15 mouse cellular contexts compared by ENCODE assay signal in genomic region chr4:129211461-129211860, GRCm38 (mm10). TPM values are rescaled to one million over a fixed set of nuclear protein-coding genes. Genes with fewer than 3 reads are reported as not detected.
DNase-seq lines count a peak whose midpoint lies in the region; ATAC-seq and TF ChIP-seq lines count a peak whose summit lies in the region.
"Had no signal": no experiment of that assay in that cellular context is flagged by ENCODE, and none has a peak within 500 bp of the region (broad histone marks: within the 10 kb centered on the region; RNA-seq: fewer than 3 reads in every experiment).

No protein-coding gene starts in this region.

- no peak; the same call in 1 of the 2 replicates for ATAC-seq in lung, postnatal 0 days
- ATAC-seq: activated CD4-positive, CD25-positive, alpha-beta regulatory T cell, adult 4 months; forebrain, postnatal 0 days; inflammation-experienced regulatory T-cells, adult 6 months had no signal

- no peak overlapping the region for H3ac ChIP-seq in myocyte (ENCODE audit: control insufficient read depth, insufficient read length)

- no peaks in the 10 kb centered on the region for H3K27me3 ChIP-seq in lung, postnatal 0 days (replicated peaks; ENCODE audit: insufficient read depth, low read length)
- no peaks in the 10 kb centered on the region for H3K27me3 ChIP-seq in myocyte (ENCODE audit: control insufficient read depth, insufficient read depth, insufficient read length)
- H3K27me3 ChIP-seq: limb, embryonic 13.5 days; stomach, embryonic 15.5 days had no signal

- no peak for TF ChIP-seq POLR2A in myocyte (IDR thresholded peaks at IDR 0.05; ENCODE audit: insufficient read length, low read depth)

- no peak overlapping the region for H3K27ac ChIP-seq in lung, postnatal 0 days (ENCODE audit: low read length)
- H3K27ac ChIP-seq: layer of hippocampus, adult 2 months; left cerebral cortex, adult 2 months; limb, embryonic 13.5 days; stomach, embryonic 15.5 days had no signal

- no peaks in the 10 kb centered on the region for H3K4me1 ChIP-seq in lung, postnatal 0 days (ENCODE audit: insufficient read depth, low read depth, low read length)
- H3K4me1 ChIP-seq: limb, embryonic 13.5 days; stomach, embryonic 15.5 days had no signal

- no peak for TF ChIP-seq EP300 in lung, postnatal 0 days (IDR thresholded peaks at IDR 0.05)

- WGBS in lung, postnatal 0 days, result 71% methylated on average over 4 of the region's 4 CpGs

- H3K4me3 ChIP-seq in lung, postnatal 0 days (ENCODE audit: low read depth, low read length), result no peak overlapping the region
- no peak overlapping the region for H3K4me3 ChIP-seq in myocyte
- H3K4me3 ChIP-seq: layer of hippocampus, adult 2 months; left cerebral cortex, adult 2 months; limb, embryonic 13.5 days; stomach, embryonic 15.5 days had no signal

- H3K9ac ChIP-seq in lung, postnatal 0 days (replicated peaks; ENCODE audit: low read depth), result no peak overlapping the region
- H3K9ac ChIP-seq: forebrain, postnatal 0 days; limb, embryonic 13.5 days; stomach, embryonic 15.5 days had no signal

- H3K36me3 ChIP-seq in lung, postnatal 0 days (ENCODE audit: insufficient read depth, low read length), result peaks cover 41% of the 10 kb centered on the region
- peaks cover 82% of the 10 kb centered on the region for H3K36me3 ChIP-seq in myocyte (ENCODE audit: control insufficient read depth, insufficient read depth)

- intact Hi-C loops in heart, postnatal 25 days (cut with DNase I), result loop anchor here (2.0 to 5.0 kb wide), 2 partner anchors 65 to 246 kb away; no protein-coding TSS in a partner anchor

- H3K4me2 ChIP-seq in lung, postnatal 0 days (replicated peaks; ENCODE audit: low read depth, low read length), result no peak overlapping the region
- no peak overlapping the region for H3K4me2 ChIP-seq in myocyte (ENCODE audit: low read depth)
- H3K4me2 ChIP-seq: limb, embryonic 13.5 days; stomach, embryonic 15.5 days had no signal

- DNase-seq in heart, adult 11 months, result peak; percentile 91
- DNase-seq in heart, postnatal 25 days (ENCODE audit: low spot score), result no peak
- peak; percentile 83 for DNase-seq in lung, postnatal 10 days
- no peak for DNase-seq in lung, postnatal 0 days (ENCODE audit: low spot score)
- DNase-seq in adipocyte (ENCODE audit: low spot score), result peak; percentile 82
- DNase-seq in cerebellum, adult 9-10 months, result no peak
- DNase-seq: forebrain, postnatal 0 days; spleen, adult 18-20 months had no signal

- no peaks in the 10 kb centered on the region for H3K9me3 ChIP-seq in lung, postnatal 0 days (ENCODE audit: low read length)
- H3K9me3 ChIP-seq: limb, embryonic 13.5 days; stomach, embryonic 15.5 days had no signal

- H3K79me2 ChIP-seq in myocyte (ENCODE audit: control insufficient read depth, insufficient read depth), result no peaks in the 10 kb centered on the region

- TF ChIP-seq CTCF in lung, postnatal 0 days (IDR thresholded peaks at IDR 0.05), result no peak

TF ChIP-seq in myocyte, 11 proteins besides CTCF, POLR2A, EP300 and RAD21:
- no peak for TF ChIP-seq TCF12 (IDR thresholded peaks at IDR 0.05; ENCODE audit: insufficient read depth, poor library complexity, severe bottlenecking)
- peak in 2 of 3 experiments; percentile 37 to 58 for TF ChIP-seq MYOD1 (IDR thresholded peaks at IDR 0.05; ENCODE audit: control insufficient read depth in 1 of 3, insufficient read length in 2 of 3, low read depth in 2 of 3)
- TF ChIP-seq POLR2AphosphoS2 (IDR thresholded peaks at IDR 0.05; ENCODE audit: insufficient read length, low read depth), result peak; percentile 50

RNA-seq across cellular contexts. Expression of gene Yars, which starts 21.9 kb away (rescaled TPM):
- total RNA-seq in heart, postnatal 25 days (2021), result 10 to 100 TPM; 26.9 to 30.0 TPM
- 26.4 and 27.1 TPM in 2 replicates for polyA plus RNA-seq in lung, postnatal 0 days (2015; fragmentation: Nextera tagmentation; extraction: Ambion mirVana)
- polyA plus RNA-seq in myocyte (2012; fragmentation: generic; extraction: Trizol), result 183 TPM

RNA-seq across cellular contexts. Expression of gene S100pbp, which starts 21.9 kb away (rescaled TPM):
- total RNA-seq in heart, postnatal 25 days (2021), result 10 to 100 TPM; 12.9 to 14.1 TPM
- polyA plus RNA-seq in lung, postnatal 0 days (2015; fragmentation: Nextera tagmentation; extraction: Ambion mirVana), result 7.3 and 7.5 TPM in 2 replicates
- 7.8 TPM for polyA plus RNA-seq in myocyte (2012; fragmentation: generic; extraction: Trizol)

RNA-seq across cellular contexts. Expression of gene C77080, which starts 49.7 kb away (rescaled TPM):
- total RNA-seq in heart, postnatal 25 days (2021), result 1 to 10 TPM; 3.3 to 6.1 TPM
- 6.7 and 7.9 TPM in 2 replicates for polyA plus RNA-seq in lung, postnatal 0 days (2015; fragmentation: Nextera tagmentation; extraction: Ambion mirVana)
- polyA plus RNA-seq in myocyte (2012; fragmentation: generic; extraction: Trizol), result 25.4 TPM

Comparison
In these comparisons a context has a peak if more than half of its experiments do, and no peak if none do; other contexts are left out.
1. DNase-seq: peak in heart, adult 11 months (single experiment), lung, postnatal 10 days (single experiment) and adipocyte (single experiment); none in heart, postnatal 25 days (single experiment), lung, postnatal 0 days (single experiment) and cerebellum, adult 9-10 months (single experiment).